Mouse (Mus musculus) thymus, postnatal 0 days (tissue): ENCODE results near the gene Usp5. TPM values are rescaled to one million over a fixed set of nuclear protein-coding genes. Genes with fewer than 3 reads are reported as not detected.
A peak's percentile ranks its signal among the peaks of the same experiment; 100 is the strongest.
"Not testable (repeated sequence)": the region's sequence is repeated elsewhere in the genome, so short reads cannot be mapped to it uniquely, and the experiment has no call there.

ENCODE experiments used
- DNase-seq: peaks from one replicate; pipeline ENCODE4 v3.0.0-alpha.2; 2015; ENCODE audit warnings: low spot score
- polyA plus RNA-seq: library from polyadenylated mRNA; unstranded; fragments of >200 nt; fragmentation: Nextera tagmentation; extraction: Ambion mirVana; gene quantifications from 2 replicates; pipeline ENCODE4 v1.2.1, GENCODE M21; 2015

Usp5 gene
- polyA plus RNA-seq, 1 experiment from 2014 or later: 93.4 TPM

- no peak for DNase-seq
These were observed 11.2 kb upstream of the Usp5 start, which contains the start of gene Gnb3 for GRCm38 (mm10) chr6:124840241-124841167. Gnb3 (minus strand) TSS chr6:124840275.

- DNase-seq: no peak
These were observed 10.5 kb upstream of the Usp5 start for GRCm38 (mm10) chr6:124839805-124840204.

GRCm38 (mm10) chr6:124836411-124836810 is 7.1 kb upstream of the Usp5 start:
- DNase-seq: no peak

GRCm38 (mm10) chr6:124835531-124835930 is 6.2 kb upstream of the Usp5 start:
- DNase-seq: no peak

GRCm38 (mm10) chr6:124834512-124835081 is 5.3 kb upstream of the Usp5 start:
- no peak for DNase-seq

- DNase-seq: no peak
These were observed 2.4 kb upstream of the Usp5 start for GRCm38 (mm10) chr6:124831649-124832048.

- not testable (repeated sequence) for DNase-seq
These were observed 1.9 kb upstream of the Usp5 start for GRCm38 (mm10) chr6:124831199-124831598.

GRCm38 (mm10) chr6:124829799-124830700 is 766 bp upstream of the Usp5 start:
- DNase-seq: peak; percentile 96

GRCm38 (mm10) chr6:124828101-124828592 is 1.1 kb downstream of the Usp5 start:
- peak; percentile 32 for DNase-seq

GRCm38 (mm10) chr6:124822049-124822448 is 7.2 kb downstream of the Usp5 start:
- DNase-seq: no peak

GRCm38 (mm10) chr6:124820891-124821290 is 8.4 kb downstream of the Usp5 start:
- DNase-seq: no peak

GRCm38 (mm10) chr6:124817971-124818370 is 11.3 kb downstream of the Usp5 start:
- DNase-seq: no peak

GRCm38 (mm10) chr6:124817563-124817962 is 11.7 kb downstream of the Usp5 start:
- no peak for DNase-seq

GRCm38 (mm10) chr6:124817125-124817524 is 12.2 kb downstream of the Usp5 start:
- DNase-seq: no peak

GRCm38 (mm10) chr6:124816611-124817010 is 12.7 kb downstream of the Usp5 start:
- no peak for DNase-seq

- DNase-seq: no peak
These were observed 14.2 kb downstream of the Usp5 start for GRCm38 (mm10) chr6:124814858-124815774.

GRCm38 (mm10) chr6:124814448-124814847 is 14.8 kb downstream of the Usp5 start:
- no peak for DNase-seq

- peak; percentile 77 for DNase-seq
These were observed 15.4 kb downstream of the Usp5 start, which contains the start of gene Tpi1 for GRCm38 (mm10) chr6:124813933-124814332. Tpi1 (minus strand) TSS chr6:124814296.

GRCm38 (mm10) chr6:124813496-124813895 is 15.8 kb downstream of the Usp5 start:
- peak; percentile 73 for DNase-seq

- no peak for DNase-seq
These were observed 16.4 kb downstream of the Usp5 start for GRCm38 (mm10) chr6:124812848-124813247.
